Mouse (Mus musculus) lung, postnatal 0 days (tissue): Measurements from ENCODE around the gene Prr3.

Experiments used
- CTCF ChIP-seq: IDR thresholded peaks from 2 replicates; pipeline ENCODE4 v1.5.1; 2016; ENCODE audit warnings: antibody characterized with exemption, mild to moderate bottlenecking
- EP300 ChIP-seq: IDR thresholded peaks from 2 replicates; pipeline ENCODE4 v1.6.1; 2016; ENCODE audit warnings: antibody characterized with exemption, mild to moderate bottlenecking, control low read depth

GRCm38 (mm10) chr17:35939941-35940340, 40.1 kb downstream of the Prr3 start:
- TF ChIP-seq CTCF (no peak), EP300 (no peak)
